Mouse (Mus musculus) liver, embryonic 16.5 days (tissue): Measurements from ENCODE around the gene Gm37240. TPM values are rescaled to one million over a fixed set of nuclear protein-coding genes. Genes with fewer than 3 reads are reported as not detected.
A peak's percentile ranks its signal among the peaks of the same experiment; 100 is the strongest.

ENCODE experiments used
- ATAC-seq: fragments of 200-750 bp; cut with Nextera tagmentation; 2 replicates; pipeline ENCODE4 v1.8.0; 2017; ENCODE audit warnings: low read depth, mild to moderate bottlenecking, moderate number of reproducible peaks, moderate library complexity
- H3K27ac ChIP-seq: fragments of 300-500 bp; sonication (generic); 2 replicates; pipeline ENCODE4 v1.5.1; 2014; ENCODE audit warnings: mild to moderate bottlenecking, low read length
- H3K27me3 ChIP-seq: fragments of 300-500 bp; sonication (generic); 2 replicates; pipeline ENCODE4 v1.6.1; 2014; ENCODE audit warnings: low read depth, low read length, mixed read lengths; ENCODE audit not compliant: control insufficient read depth, insufficient read depth
- H3K36me3 ChIP-seq: fragments of 300-500 bp; sonication (generic); 2 replicates; pipeline ENCODE4 v1.6.1; 2014; ENCODE audit warnings: mild to moderate bottlenecking; ENCODE audit not compliant: control insufficient read depth, insufficient read depth
- H3K4me1 ChIP-seq: fragments of 300-500 bp; sonication (generic); 2 replicates; pipeline ENCODE4 v1.6.1; 2014; ENCODE audit warnings: low read depth, low read length, mixed read lengths; ENCODE audit not compliant: control insufficient read depth
- H3K4me2 ChIP-seq: fragments of 300-500 bp; sonication (generic); 2 replicates; pipeline ENCODE4 v1.6.1; 2014; ENCODE audit warnings: low read depth, low read length, mixed read lengths
- H3K4me3 ChIP-seq: fragments of 300-500 bp; sonication (generic); 2 replicates; pipeline ENCODE4 v1.5.1; 2014; ENCODE audit warnings: low read depth, mild to moderate bottlenecking, low read length
- H3K9ac ChIP-seq: fragments of 300-500 bp; sonication (generic); 2 replicates; pipeline ENCODE4 v1.6.1; 2014; ENCODE audit warnings: low read depth, low read length
- H3K9me3 ChIP-seq: fragments of 300-500 bp; sonication (generic); replicated peaks from 2 replicates; pipeline ENCODE4 v1.6.1; 2016; ENCODE audit warnings: low read length; ENCODE audit not compliant: control insufficient read depth
- WGBS: fragments of 180-500 bp; shearing (Covaris S2); extraction: QIAGEN DNeasy Blood & Tissue Kit; methylation state at CpG from one replicate; pipeline ENCODE4 v1.1.7; 2014; ENCODE audit not compliant: insufficient replicate concordance; 5-methylcytosine and 5-hydroxymethylcytosine counted together
- polyA plus RNA-seq: library from polyadenylated mRNA; unstranded; fragments of >200 nt; fragmentation: Nextera tagmentation; extraction: Ambion mirVana; gene quantifications from 2 replicates; pipeline ENCODE4 v1.2.1, GENCODE M21; 2015

Gene Gm37240
- polyA plus RNA-seq, 1 experiment from 2014 or later, result 0.65 TPM

DNA sequence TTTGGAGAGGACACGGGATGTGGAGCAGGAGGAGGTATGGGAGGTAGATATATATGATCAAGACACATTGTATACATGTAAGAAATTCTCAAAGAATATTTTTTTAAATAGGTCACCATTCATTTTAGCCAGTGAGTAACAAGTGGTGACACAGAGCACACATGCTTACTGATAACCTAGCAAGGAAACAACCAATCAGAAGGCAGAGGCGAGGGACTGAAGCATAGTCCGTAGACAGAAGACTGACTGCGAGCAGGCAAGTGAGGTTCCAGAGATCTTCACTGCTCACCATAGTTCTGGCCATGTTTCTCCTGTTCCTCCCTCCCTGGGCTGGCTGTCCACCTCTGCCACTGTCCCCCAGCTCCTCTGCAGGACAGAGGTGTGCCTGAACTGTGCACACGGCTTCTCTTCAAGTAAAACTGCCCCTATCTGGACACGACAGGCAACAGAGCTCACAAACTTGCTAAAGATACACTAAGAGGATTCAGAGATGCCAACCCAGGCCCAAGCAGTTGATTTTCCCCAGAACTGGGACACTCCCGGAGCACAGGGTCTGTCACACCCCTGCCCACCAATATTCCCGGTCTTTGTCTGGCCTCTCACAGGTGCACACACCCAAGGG is 207.9 kb downstream of the Gm37240 start:
- WGBS, result 54% methylated on average over 8 of the region's 8 CpGs
- Histone ChIP-seq H3K27me3 (no peaks in the 10 kb centered on the region), H3K9ac (no peak overlapping the region), H3K4me3 (no peak overlapping the region), H3K9me3 (no peaks in the 10 kb centered on the region), H3K36me3 (no peaks in the 10 kb centered on the region), H3K4me2 (no peak overlapping the region), H3K4me1 (no peaks in the 10 kb centered on the region), H3K27ac (no peak overlapping the region)
- ATAC-seq, result peak; percentile 54; the same call in 1 of the 2 replicates

DNA sequence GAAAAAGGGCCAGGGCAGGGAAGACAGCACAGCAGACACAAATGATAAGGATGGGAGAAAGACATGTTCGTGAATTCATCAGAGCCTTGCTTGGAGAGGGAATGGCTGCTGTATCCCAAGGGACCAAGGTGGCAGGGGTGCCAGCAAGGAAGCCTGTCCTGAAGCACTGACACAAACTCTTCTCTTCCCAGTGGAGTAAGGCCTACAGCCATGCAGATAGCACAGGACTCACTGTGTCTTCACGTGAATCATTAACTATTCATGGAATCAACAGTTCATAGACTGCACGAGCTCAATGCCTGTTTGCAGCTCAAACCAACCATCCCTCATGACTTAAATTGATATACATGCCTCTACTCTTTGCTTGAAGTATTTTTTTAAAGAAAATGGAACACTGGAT is 209.4 kb downstream of the Gm37240 start:
- Histone ChIP-seq H3K4me1 (no peaks in the 10 kb centered on the region), H3K4me3 (no peak overlapping the region), H3K4me2 (no peak overlapping the region), H3K9me3 (no peaks in the 10 kb centered on the region), H3K9ac (no peak overlapping the region), H3K27ac (no peak overlapping the region), H3K27me3 (no peaks in the 10 kb centered on the region), H3K36me3 (no peaks in the 10 kb centered on the region)
- 0 out of 2 replicates have a peak, but pooled peaks have one; percentile 24 for ATAC-seq
- 58% methylated on average over 3 of the region's 3 CpGs for WGBS

DNA sequence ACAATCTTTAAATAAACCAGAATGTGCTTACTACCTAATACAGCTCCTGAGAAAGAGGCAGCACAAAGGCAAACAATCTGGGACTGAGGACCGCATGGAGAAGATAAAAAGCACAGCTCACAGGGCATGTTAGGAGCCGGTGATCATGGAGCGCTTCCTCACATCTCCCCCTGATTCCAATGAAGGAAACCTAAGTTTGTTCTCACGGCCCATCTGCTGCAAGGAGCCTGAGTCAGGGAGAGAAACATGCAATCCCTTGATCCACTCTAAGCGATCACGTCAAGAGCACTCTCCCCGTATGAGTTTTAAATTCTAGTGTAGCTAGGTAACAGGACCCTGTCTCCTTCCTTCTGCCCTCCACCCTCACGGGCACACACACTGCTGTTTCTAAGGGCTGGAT is 210.2 kb downstream of the Gm37240 start:
- no peak for ATAC-seq
- WGBS, result 64% methylated on average over 8 of the region's 8 CpGs
- no peak overlapping the region for H3K9ac ChIP-seq
- no peak overlapping the region for H3K4me3 ChIP-seq
- no peaks in the 10 kb centered on the region for H3K9me3 ChIP-seq
- H3K36me3 ChIP-seq, result no peaks in the 10 kb centered on the region
- H3K27me3 ChIP-seq, result no peaks in the 10 kb centered on the region
- no peak overlapping the region for H3K4me2 ChIP-seq
- no peaks in the 10 kb centered on the region for H3K4me1 ChIP-seq
- no peak overlapping the region for H3K27ac ChIP-seq

DNA sequence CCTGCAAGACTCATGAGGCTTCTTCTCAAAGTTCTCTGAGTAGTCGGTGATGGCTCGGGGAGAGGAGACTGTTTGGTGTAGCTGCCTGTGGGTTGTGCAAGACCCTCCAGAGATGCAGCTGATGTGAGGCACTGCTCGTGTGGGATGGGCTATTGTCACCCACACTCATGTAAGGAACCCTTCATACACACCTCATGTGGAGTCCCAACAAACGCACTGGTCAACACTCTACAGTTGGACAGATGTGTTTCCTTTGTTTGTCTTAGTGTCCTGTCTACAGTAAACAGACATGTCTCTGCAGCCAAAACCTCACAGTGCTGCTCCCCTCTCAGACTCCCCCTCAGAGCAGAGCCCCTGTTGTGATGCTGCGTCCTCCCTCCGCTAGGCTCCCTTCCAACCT is 217.5 kb downstream of the Gm37240 start:
- no peaks in the 10 kb centered on the region for H3K27me3 ChIP-seq
- WGBS, result 54% methylated on average over 6 of the region's 6 CpGs
- no peak for ATAC-seq
- H3K27ac ChIP-seq, result no peak overlapping the region
- no peaks in the 10 kb centered on the region for H3K36me3 ChIP-seq
- no peak overlapping the region for H3K9ac ChIP-seq
- H3K4me2 ChIP-seq, result no peak overlapping the region
- no peaks in the 10 kb centered on the region for H3K4me1 ChIP-seq
- no peak overlapping the region for H3K4me3 ChIP-seq
- H3K9me3 ChIP-seq, result no peaks in the 10 kb centered on the region

DNA sequence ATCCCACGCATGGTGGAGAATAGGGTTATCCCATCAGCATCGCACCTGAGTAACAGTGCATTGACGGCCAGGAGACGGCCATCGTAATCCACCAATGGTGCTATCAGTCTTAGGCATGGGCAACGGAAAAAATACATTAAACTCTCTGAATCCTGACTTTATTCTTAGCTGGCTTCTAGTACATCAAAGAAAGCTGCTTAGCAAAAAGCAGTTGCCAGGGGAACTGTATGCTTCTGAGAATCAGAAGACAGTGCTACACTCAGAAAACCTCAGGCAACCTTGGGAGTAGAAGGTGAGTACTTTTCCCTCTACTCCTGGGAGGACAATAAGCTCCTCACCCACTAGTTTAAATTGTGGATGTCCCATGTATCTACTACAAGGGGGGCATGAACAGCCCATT is 219.6 kb downstream of the Gm37240 start:
- no peak for ATAC-seq
- Histone ChIP-seq H3K4me3 (no peak overlapping the region), H3K9me3 (no peaks in the 10 kb centered on the region), H3K36me3 (no peaks in the 10 kb centered on the region), H3K27me3 (no peaks in the 10 kb centered on the region), H3K9ac (no peak overlapping the region), H3K27ac (no peak overlapping the region), H3K4me1 (no peaks in the 10 kb centered on the region), H3K4me2 (no peak overlapping the region)
- 79% methylated on average over 6 of the region's 6 CpGs for WGBS

DNA sequence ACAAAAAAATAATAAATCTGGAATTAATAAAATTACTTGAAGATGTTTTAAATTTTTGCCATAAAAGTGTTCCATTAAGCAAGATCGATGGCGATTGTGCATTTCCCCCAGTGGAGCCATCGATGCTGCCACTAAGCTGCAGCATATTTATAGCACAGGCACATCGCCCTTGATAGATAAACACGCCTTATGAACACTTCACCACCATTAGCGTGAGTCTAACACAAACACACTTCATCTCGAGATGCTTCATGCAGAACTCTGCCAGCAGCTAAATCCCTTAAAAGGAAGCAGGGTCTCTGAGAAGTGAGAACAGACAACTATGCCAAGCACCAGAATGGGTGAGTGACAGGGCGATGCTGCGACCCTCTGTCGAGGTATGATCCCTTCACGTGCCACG is 220.6 kb downstream of the Gm37240 start:
- 64% methylated on average over 12 of the region's 12 CpGs for WGBS

DNA sequence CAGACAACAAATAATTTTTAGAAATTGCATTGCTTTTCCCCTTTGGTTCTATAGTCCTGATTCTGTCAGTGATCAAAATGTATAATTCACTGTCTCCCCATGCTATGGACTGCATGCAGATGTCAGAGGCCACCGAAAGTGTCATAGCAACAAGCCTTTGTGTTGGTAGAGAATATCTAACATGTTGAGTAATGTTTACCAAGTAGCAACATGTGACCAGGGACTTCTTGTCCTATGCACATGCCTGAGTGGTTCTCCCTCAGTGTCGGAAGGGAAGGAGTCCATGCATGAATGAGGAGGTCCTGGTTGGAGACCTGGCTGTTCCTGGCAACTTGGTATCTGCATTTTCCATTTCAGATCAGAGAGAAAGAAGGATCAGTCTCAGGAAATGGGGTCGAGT is 221.2 kb downstream of the Gm37240 start:
- H3K9me3 ChIP-seq, result no peaks in the 10 kb centered on the region
- no peak for ATAC-seq
- 60% methylated on average over 3 of the region's 3 CpGs for WGBS
- H3K4me1 ChIP-seq, result no peaks in the 10 kb centered on the region
- no peak overlapping the region for H3K4me2 ChIP-seq
- no peak overlapping the region for H3K9ac ChIP-seq
- no peak overlapping the region for H3K4me3 ChIP-seq
- H3K27me3 ChIP-seq, result no peaks in the 10 kb centered on the region
- no peaks in the 10 kb centered on the region for H3K36me3 ChIP-seq
- H3K27ac ChIP-seq, result no peak overlapping the region

More for the DNA sequence above, 220.6 kb downstream of the Gm37240 start:
- ATAC-seq, result no peak
- Histone ChIP-seq H3K4me3 (no peak overlapping the region), H3K4me1 (no peaks in the 10 kb centered on the region), H3K9me3 (no peaks in the 10 kb centered on the region), H3K9ac (no peak overlapping the region), H3K27ac (no peak overlapping the region), H3K36me3 (no peaks in the 10 kb centered on the region), H3K4me2 (no peak overlapping the region), H3K27me3 (no peaks in the 10 kb centered on the region)

DNA sequence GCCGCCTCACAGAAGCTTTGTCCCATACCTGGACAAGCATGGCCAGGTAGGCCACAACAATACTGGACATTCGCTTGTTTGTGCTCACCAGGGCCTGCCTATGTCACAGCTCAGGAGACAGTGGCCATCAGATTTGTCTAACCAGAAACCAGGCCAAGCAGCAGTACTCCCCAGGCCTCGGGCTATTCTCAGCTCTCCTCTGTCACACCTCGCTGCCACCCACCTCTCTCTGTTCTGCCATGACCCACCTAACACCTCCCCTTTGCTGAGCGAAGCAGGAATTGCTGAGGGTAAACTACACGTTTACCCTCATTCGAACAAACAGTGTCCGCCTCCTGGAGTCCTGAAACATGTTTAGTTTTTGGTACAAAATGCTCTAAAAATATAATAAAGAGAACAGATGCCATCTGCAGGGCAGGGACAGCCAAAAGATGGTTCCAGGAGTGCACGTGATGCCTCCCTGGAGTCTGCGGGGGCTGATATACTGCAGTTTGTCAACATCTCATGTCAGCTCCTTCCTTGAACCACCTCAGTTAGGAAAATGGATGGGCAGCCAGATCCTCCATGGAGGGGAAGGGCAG is 222.6 kb downstream of the Gm37240 start:
- WGBS, result 67% methylated on average over 10 of the region's 10 CpGs
- Histone ChIP-seq H3K36me3 (no peaks in the 10 kb centered on the region), H3K27ac (no peak overlapping the region), H3K4me2 (no peak overlapping the region), H3K9ac (no peak overlapping the region), H3K27me3 (no peaks in the 10 kb centered on the region), H3K9me3 (no peaks in the 10 kb centered on the region), H3K4me3 (no peak overlapping the region), H3K4me1 (no peaks in the 10 kb centered on the region)
- ATAC-seq, result no peak

DNA sequence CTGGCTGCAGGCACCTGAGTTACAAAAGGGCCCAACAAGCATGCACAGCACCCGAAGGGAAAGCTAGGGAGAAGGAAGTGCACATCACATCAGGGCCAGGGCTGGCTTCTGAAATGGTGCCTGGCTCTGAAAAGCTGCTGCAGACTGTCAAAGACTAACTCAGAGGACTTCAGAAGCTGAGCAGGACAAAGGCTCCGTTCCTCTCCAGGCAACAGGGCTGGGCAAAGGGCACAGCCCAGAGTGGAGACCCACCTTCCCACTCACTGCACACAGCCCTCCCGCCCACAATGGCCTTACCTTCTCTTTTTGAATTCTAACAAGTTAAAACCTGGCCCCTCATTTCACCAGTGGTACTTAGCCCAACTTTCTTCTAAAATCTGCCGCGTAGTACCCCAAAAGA is 223.5 kb downstream of the Gm37240 start:
- WGBS, result 68% methylated on average over 5 of the region's 5 CpGs
- no peaks in the 10 kb centered on the region for H3K27me3 ChIP-seq
- no peak overlapping the region for H3K9ac ChIP-seq

More for the DNA sequence above, 223.5 kb downstream of the Gm37240 start:
- Histone ChIP-seq H3K4me3 (no peak overlapping the region), H3K36me3 (no peaks in the 10 kb centered on the region), H3K9me3 (no peaks in the 10 kb centered on the region), H3K27ac (no peak overlapping the region), H3K4me2 (no peak overlapping the region), H3K4me1 (no peaks in the 10 kb centered on the region)
- ATAC-seq, result no peak
